Mouse (Mus musculus) left cerebral cortex, postnatal 10 days (tissue): ENCODE measurements around the gene Pkp1. TPM values are rescaled to one million over a fixed set of nuclear protein-coding genes. Genes with fewer than 3 reads are reported as not detected.

ENCODE experiments used
- DNase-seq, 2 experiments: peaks; one replicate each; pipeline ENCODE4 v3.0.0; 2021 to 2022; ENCODE audit warnings: low spot score in 2 of 2, mixed read lengths in 1 of 2; ENCODE audit errors: extremely low spot score in 1 of 2
- intact Hi-C: fragments of 180-260 bp; cut with DNase I; formaldehyde crosslinking; loops from one replicate; pipeline ENCODE4 v1.15.1; 2025
- total RNA-seq, 2 experiments: library from RNA; stranded (reverse); gene quantifications; 2 replicates each; pipeline ENCODE4 v1.2.3; 2021

Pkp1 gene
- total RNA-seq, 2 experiments from 2014 or later: 0.16 to 0.19 TPM

- no peak for DNase-seq
- intact Hi-C loops: loop anchor here (2.0 kb wide), 1 partner anchor 80 kb away; no protein-coding TSS in a partner anchor
Measured at GRCm38 (mm10) chr1:135864830-135865229, 54.2 kb downstream of the Pkp1 start.

- no peak for DNase-seq
- intact Hi-C loops: loop anchor here (2.0 kb wide), 1 partner anchor 81 kb away; no protein-coding TSS in a partner anchor
Measured at GRCm38 (mm10) chr1:135863786-135864335, 55.1 kb downstream of the Pkp1 start.

GRCm38 (mm10) chr1:135862561-135862960 is 56.4 kb downstream of the Pkp1 start:
- intact Hi-C loops: no loop called here
- no peak for DNase-seq

- intact Hi-C loops: no loop called here
- DNase-seq: no peak
Measured at GRCm38 (mm10) chr1:135861980-135862552, 56.9 kb downstream of the Pkp1 start.

GRCm38 (mm10) chr1:135861091-135861490 is 57.9 kb downstream of the Pkp1 start:
- intact Hi-C loops: no loop called here

GRCm38 (mm10) chr1:135858533-135858932 is 60.5 kb downstream of the Pkp1 start:
- intact Hi-C loops: no loop called here
- no peak for DNase-seq

More at GRCm38 (mm10) chr1:135861091-135861490, 57.9 kb downstream of the Pkp1 start:
- no peak for DNase-seq

- intact Hi-C loops: no loop called here
- DNase-seq: no peak
Measured at GRCm38 (mm10) chr1:135857137-135857775, 61.8 kb downstream of the Pkp1 start.

GRCm38 (mm10) chr1:135856070-135856469 is 62.9 kb downstream of the Pkp1 start:
- no peak for DNase-seq
- intact Hi-C loops: no loop called here

- DNase-seq: no peak
- intact Hi-C loops: no loop called here
Measured at GRCm38 (mm10) chr1:135855344-135855687, 63.7 kb downstream of the Pkp1 start.

- intact Hi-C loops: loop anchor here (5.0 kb wide), 1 partner anchor 88 kb away; no protein-coding TSS in a partner anchor
- DNase-seq: no peak
Measured at GRCm38 (mm10) chr1:135854591-135855343, 64.2 kb downstream of the Pkp1 start.

GRCm38 (mm10) chr1:135853200-135853599 is 65.8 kb downstream of the Pkp1 start:
- DNase-seq: no peak
- intact Hi-C loops: loop anchor here (5.0 kb wide), 1 partner anchor 89 kb away; no protein-coding TSS in a partner anchor

- DNase-seq: no peak
- intact Hi-C loops: loop anchor here (5.0 kb wide), 1 partner anchor 90 kb away; no protein-coding TSS in a partner anchor
Measured at GRCm38 (mm10) chr1:135852044-135852756, 66.8 kb downstream of the Pkp1 start.

GRCm38 (mm10) chr1:135850722-135851512 is 68.1 kb downstream of the Pkp1 start:
- DNase-seq: peak in 1 of 2 experiments; percentile 66
- intact Hi-C loops: loop anchor here (5.0 kb wide), 1 partner anchor 91 kb away; no protein-coding TSS in a partner anchor

- no peak for DNase-seq
- intact Hi-C loops: no loop called here
Measured at GRCm38 (mm10) chr1:135847611-135848351, 71.2 kb downstream of the Pkp1 start.

- intact Hi-C loops: no loop called here
- DNase-seq: no peak
Measured at GRCm38 (mm10) chr1:135847139-135847562, 71.9 kb downstream of the Pkp1 start.

- intact Hi-C loops: no loop called here
- no peak for DNase-seq
Measured at GRCm38 (mm10) chr1:135846632-135847031, 72.4 kb downstream of the Pkp1 start.

- DNase-seq: no peak
- intact Hi-C loops: no loop called here
Measured at GRCm38 (mm10) chr1:135844481-135844880, 74.5 kb downstream of the Pkp1 start.
